Mouse (Mus musculus) thymus, adult 2 months (tissue): Measurements from ENCODE around the gene Mgat4e.

ENCODE experiments used
- CTCF ChIP-seq: fragments of 200-500 bp; IDR thresholded peaks from 2 replicates; pipeline ENCODE4 v1.5.1; 2012; ENCODE audit warnings: mild to moderate bottlenecking, control low read depth, low read length, moderate library complexity, borderline replicate concordance; ENCODE audit not compliant: control insufficient read depth, poor library complexity, insufficient read depth; ENCODE audit errors: extremely low read depth
- POLR2A ChIP-seq: fragments of 200-500 bp; IDR thresholded peaks from 2 replicates; pipeline ENCODE4 v1.6.1; 2012; ENCODE audit warnings: mild to moderate bottlenecking, low read length, control low read depth, moderate library complexity; ENCODE audit not compliant: control insufficient read depth, poor library complexity, insufficient read depth; ENCODE audit errors: extremely low read depth

- TF ChIP-seq CTCF (no peak), POLR2A (no peak)
Measured at GRCm38 (mm10) chr1:134495216-134495539, 54.3 kb downstream of the Mgat4e start.
